Mouse (Mus musculus): ENCODE measurements around the gene Mgrn1. TPM values are rescaled to one million over a fixed set of nuclear protein-coding genes. Genes with fewer than 3 reads are reported as not detected.
A peak's percentile ranks its signal among the peaks of the same experiment; 100 is the strongest.

Gene Mgrn1
- total RNA-seq, 2 experiments from 2014 or later = 2.0 to 6.5 TPM

- ATAC-seq (replicated peaks; ENCODE audit: low FRiP score, poor library complexity, severe bottlenecking) = no peak
Observed at GRCm38 (mm10) chr16:4904878-4905277, 18.8 kb downstream of the Mgrn1 start.

DNA sequence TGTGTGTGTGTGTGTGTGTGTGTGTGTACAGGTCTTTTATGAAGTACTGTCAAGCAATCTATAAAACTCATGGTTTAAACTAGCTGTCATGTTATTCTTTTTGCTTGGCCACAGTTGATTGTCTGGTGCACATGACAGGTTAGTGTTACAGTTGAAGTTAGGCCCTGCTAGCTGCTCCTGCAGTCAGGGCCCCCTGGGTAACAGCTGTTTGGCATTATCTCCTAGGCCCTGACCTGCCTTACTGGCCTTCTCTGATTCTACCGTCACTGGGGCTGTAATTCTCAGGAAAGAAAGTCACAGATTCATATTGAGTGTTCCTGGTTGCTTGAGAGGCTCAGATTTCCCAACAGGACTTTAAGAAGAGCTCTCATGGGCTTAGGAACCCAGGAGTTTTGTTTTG lies 19.5 kb downstream of the Mgrn1 start:
- ATAC-seq (replicated peaks; ENCODE audit: low FRiP score, poor library complexity, severe bottlenecking) = no peak

DNA sequence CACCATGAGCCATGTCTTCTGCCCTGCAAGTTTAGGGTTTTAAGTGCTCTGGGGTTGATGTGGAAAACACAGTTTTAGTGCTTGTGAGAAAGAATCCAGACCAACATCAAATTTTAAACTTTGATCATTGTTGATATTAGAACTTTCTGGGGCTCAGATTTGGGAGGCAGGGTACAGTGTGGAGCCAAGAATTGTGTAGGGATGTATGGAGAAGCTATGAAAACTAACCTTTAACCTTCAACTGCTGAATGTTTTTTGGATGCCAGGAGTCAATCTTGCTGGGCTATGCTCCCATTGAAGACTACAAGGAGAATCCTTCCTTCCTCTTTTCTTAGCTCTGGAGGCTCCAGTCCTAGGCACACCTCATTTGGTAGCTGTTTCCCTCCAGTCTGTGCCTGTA lies 20.5 kb downstream of the Mgrn1 start:
- ATAC-seq (replicated peaks; ENCODE audit: low FRiP score, poor library complexity, severe bottlenecking) = no peak

DNA sequence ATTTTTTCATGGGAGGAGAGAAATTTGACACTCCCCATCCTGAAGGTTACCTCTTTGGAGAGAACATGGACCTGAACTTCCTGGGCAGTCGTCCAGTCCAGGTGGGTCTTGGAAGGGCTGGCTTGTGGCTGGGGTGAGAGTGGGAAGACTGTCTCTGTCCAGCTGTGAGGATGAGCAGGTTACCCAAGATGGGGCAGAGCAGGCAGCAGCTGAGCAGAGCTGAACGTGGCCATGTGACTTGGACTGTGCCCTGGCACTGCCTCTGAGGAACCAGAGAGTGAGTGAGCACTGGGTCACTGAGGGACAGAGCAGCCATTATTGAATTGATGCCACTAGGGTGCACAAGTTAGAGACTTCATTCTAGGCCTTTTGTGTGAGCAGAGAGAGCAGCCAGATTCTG lies 21.3 kb downstream of the Mgrn1 start:
- no peak for ATAC-seq (replicated peaks; ENCODE audit: low FRiP score, poor library complexity, severe bottlenecking)

- ATAC-seq (replicated peaks; ENCODE audit: low FRiP score, poor library complexity, severe bottlenecking) = no peak
Observed at GRCm38 (mm10) chr16:4907972-4908371, 21.9 kb downstream of the Mgrn1 start.

GRCm38 (mm10) chr16:4909745-4910144 lies 23.7 kb downstream of the Mgrn1 start:
- ATAC-seq (replicated peaks; ENCODE audit: low FRiP score, poor library complexity, severe bottlenecking) = no peak

DNA sequence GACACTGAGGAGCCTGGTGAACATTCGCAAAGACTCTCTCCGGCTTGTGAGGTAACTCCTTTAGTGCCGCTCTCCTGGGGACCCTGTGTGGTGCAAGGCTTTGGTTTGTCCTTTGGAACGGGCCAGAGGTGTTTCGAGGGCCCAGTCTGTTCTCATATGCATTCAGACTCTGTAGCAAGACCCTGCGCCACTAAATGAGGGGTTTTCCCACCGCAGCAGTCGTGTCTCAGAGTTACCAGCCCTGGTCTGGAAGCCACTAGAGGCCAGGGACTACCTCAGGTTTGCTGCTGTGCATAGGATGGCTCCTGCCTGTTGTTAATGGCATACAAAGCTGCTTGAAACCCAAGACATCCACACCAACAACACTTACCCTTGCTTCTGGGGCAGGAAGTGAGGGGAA lies 24.7 kb downstream of the Mgrn1 start:
- ATAC-seq (replicated peaks; ENCODE audit: low FRiP score, poor library complexity, severe bottlenecking) = no peak

- no peak for ATAC-seq (replicated peaks; ENCODE audit: low FRiP score, poor library complexity, severe bottlenecking)
Observed at GRCm38 (mm10) chr16:4912074-4912648, 26.1 kb downstream of the Mgrn1 start.

- ATAC-seq (replicated peaks; ENCODE audit: low FRiP score, poor library complexity, severe bottlenecking) = peak; percentile 30; the same call in 1 of the 2 replicates
Observed at GRCm38 (mm10) chr16:4912907-4913782, 27.1 kb downstream of the Mgrn1 start.

- peak; percentile 64 for ATAC-seq (replicated peaks; ENCODE audit: low FRiP score, poor library complexity, severe bottlenecking)
Observed at GRCm38 (mm10) chr16:4913783-4914735, 28.0 kb downstream of the Mgrn1 start.

- ATAC-seq (replicated peaks; ENCODE audit: low FRiP score, poor library complexity, severe bottlenecking) = no peak
Observed at GRCm38 (mm10) chr16:4915931-4916330, 29.9 kb downstream of the Mgrn1 start.

GRCm38 (mm10) chr16:4916608-4917007 lies 30.6 kb downstream of the Mgrn1 start:
- no peak for ATAC-seq (replicated peaks; ENCODE audit: low FRiP score, poor library complexity, severe bottlenecking)

DNA sequence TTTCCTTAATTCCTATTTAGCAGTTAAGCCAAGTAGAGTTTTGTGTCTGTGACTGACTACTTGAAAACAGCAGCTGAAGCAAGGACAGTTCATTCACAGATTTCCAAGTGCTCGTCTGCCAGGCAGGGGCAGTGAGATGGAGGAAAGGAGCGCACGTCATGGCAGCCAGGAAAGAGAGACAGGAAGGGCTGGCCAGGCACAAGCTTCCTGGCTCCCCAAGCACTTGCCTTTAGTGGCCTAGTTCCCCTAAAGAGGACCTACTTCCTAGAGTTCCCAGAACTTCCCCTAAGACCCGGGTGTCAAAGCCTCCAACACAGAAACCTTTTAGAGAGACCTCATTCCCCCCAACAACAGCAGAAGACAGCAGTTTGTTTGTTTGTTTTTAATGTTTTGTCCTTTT lies 34.5 kb downstream of the Mgrn1 start:
- no peak for ATAC-seq (replicated peaks; ENCODE audit: low FRiP score, poor library complexity, severe bottlenecking)

DNA sequence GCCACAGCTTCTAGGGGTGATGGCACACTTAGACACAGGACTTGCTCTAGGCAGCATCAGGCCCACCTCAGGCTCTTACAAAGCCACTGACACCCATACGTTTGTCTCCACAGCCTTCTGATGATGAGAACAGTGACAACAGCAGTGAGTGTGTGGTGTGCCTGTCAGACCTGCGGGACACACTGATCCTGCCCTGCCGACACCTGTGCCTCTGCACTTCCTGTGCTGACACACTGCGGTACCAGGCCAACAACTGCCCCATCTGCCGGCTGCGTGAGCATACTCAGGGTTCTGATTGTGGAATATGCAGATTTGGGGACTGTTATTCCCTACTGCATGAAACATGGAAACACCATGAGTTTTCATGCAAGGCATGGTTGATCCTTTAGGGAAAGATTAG lies 36.4 kb downstream of the Mgrn1 start:
- no peak for ATAC-seq (replicated peaks; ENCODE audit: low FRiP score, poor library complexity, severe bottlenecking)

- ATAC-seq (replicated peaks; ENCODE audit: low FRiP score, poor library complexity, severe bottlenecking) = no peak
Observed at GRCm38 (mm10) chr16:4923996-4924395, 37.9 kb downstream of the Mgrn1 start.

- ATAC-seq (replicated peaks; ENCODE audit: low FRiP score, poor library complexity, severe bottlenecking) = no peak
Observed at GRCm38 (mm10) chr16:4927967-4928366, 41.9 kb downstream of the Mgrn1 start.

DNA sequence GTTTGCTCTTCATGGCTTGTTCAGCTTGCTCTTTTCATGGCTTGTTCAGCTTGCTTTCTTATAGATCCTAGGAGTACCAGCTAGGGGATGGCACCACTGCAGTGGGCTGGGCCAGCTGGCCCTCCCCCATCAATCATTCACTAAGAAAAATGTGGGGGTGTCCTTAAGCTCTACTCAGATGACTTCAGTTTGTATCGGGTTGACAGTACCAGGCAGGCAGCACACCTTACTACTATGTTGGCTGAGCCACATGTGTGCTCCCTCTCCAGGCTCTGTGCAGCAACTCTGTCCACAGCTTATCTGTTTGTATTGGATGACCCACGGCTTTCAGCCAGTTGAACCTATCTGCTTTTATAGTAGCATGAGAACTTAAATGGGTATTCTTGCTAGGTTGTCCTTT lies 42.4 kb downstream of the Mgrn1 start:
- ATAC-seq (replicated peaks; ENCODE audit: low FRiP score, poor library complexity, severe bottlenecking) = no peak

GRCm38 (mm10) chr16:4932429-4932828 lies 46.4 kb downstream of the Mgrn1 start:
- no peak for ATAC-seq (replicated peaks; ENCODE audit: low FRiP score, poor library complexity, severe bottlenecking)

- ATAC-seq (replicated peaks; ENCODE audit: low FRiP score, poor library complexity, severe bottlenecking) = no peak
Observed at GRCm38 (mm10) chr16:4935430-4935829, 49.4 kb downstream of the Mgrn1 start.

DNA sequence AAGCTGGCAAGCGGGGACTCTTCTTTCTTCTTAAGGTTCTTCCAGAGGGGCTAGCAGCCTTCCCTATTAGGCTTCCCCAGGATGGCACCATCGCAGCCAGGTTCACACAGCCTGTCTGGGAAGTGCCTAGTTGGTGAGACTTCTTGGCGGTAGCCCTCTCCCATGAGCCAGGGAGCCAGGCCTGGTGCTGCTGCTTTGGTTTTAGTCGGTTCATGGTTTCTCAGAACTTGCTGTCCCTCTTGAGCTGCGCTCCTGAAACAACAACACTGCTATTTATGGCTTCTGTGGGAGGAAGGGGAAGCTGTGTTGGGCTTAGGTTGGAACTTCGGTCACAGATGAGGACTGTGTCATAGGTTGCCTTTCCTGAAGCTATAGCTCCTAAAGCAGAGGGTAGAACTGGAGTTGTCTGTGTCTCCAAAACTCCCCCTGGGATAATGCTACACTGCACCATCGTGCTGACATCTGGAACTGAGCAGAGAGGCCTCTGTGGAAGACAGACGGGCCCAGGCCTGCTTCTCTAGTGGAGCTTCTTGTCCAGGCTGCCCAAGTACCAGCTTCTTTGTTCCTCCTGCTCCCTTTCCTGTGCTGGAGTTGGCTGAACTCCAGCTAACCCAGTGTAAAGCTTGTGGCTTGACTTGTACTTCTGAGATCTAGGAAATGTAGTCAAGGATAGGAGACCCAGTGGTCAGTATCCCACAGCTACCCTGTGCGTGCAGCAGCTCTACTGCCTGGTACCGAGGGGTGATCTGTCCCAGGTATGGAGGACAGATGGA lies 50.1 kb downstream of the Mgrn1 start:
- no peak for ATAC-seq (replicated peaks; ENCODE audit: low FRiP score, poor library complexity, severe bottlenecking)

Measured in erythroblast, adult 5-6 weeks (primary cell).